Mouse (Mus musculus) T-helper 1 cell (primary cell): ENCODE results near the gene C1ql3.

Experiments used
- in situ Hi-C: fragments of 300-600 bp; cut with MboI, MseI; formaldehyde crosslinking; loops from one replicate; pipeline ENCODE4 v1.15.1; 2025; ENCODE audit warnings: high pct_unique_total_duplicates

Gene C1ql3

GRCm38 (mm10) chr2:13011472-13011871 lies at the start of gene C1ql3:
Gene C1ql3 (minus strand): TSS chr2:13011806.
- in situ Hi-C loops: no loop called here

GRCm38 (mm10) chr2:13060426-13061170 lies 49.0 kb upstream of the C1ql3 start:
- in situ Hi-C loops: no loop called here

- in situ Hi-C loops: no loop called here
These were observed 37.0 kb upstream of the C1ql3 start for GRCm38 (mm10) chr2:13048649-13049048.

- in situ Hi-C loops: no loop called here
These were observed 32.9 kb upstream of the C1ql3 start for GRCm38 (mm10) chr2:13044555-13044954.

- in situ Hi-C loops: no loop called here
These were observed 28.2 kb upstream of the C1ql3 start for GRCm38 (mm10) chr2:13039785-13040184.

GRCm38 (mm10) chr2:13038772-13039171 lies 27.2 kb upstream of the C1ql3 start:
- in situ Hi-C loops: no loop called here

GRCm38 (mm10) chr2:13018861-13019260 lies 7.3 kb upstream of the C1ql3 start:
- in situ Hi-C loops: no loop called here

GRCm38 (mm10) chr2:13018382-13018781 lies 6.8 kb upstream of the C1ql3 start:
- in situ Hi-C loops: no loop called here

GRCm38 (mm10) chr2:13011973-13012372 lies 367 bp upstream of the C1ql3 start:
- in situ Hi-C loops: no loop called here

- in situ Hi-C loops: no loop called here
These were observed 905 bp downstream of the C1ql3 start for GRCm38 (mm10) chr2:13010460-13011341.

- in situ Hi-C loops: no loop called here
These were observed 1.6 kb downstream of the C1ql3 start for GRCm38 (mm10) chr2:13010030-13010459.

- in situ Hi-C loops: no loop called here
These were observed 2.2 kb downstream of the C1ql3 start for GRCm38 (mm10) chr2:13009261-13009972.

- in situ Hi-C loops: no loop called here
These were observed 3.2 kb downstream of the C1ql3 start for GRCm38 (mm10) chr2:13008433-13008832.

- in situ Hi-C loops: loop anchor here (5.0 kb wide), 1 partner anchor 73 kb away; no protein-coding TSS in a partner anchor
These were observed 11.6 kb downstream of the C1ql3 start for GRCm38 (mm10) chr2:13000026-13000425.

GRCm38 (mm10) chr2:12984901-12985732 lies 26.5 kb downstream of the C1ql3 start:
- in situ Hi-C loops: no loop called here

- in situ Hi-C loops: no loop called here
These were observed 32.8 kb downstream of the C1ql3 start for GRCm38 (mm10) chr2:12978771-12979170.

GRCm38 (mm10) chr2:12977367-12977766 lies 34.2 kb downstream of the C1ql3 start:
- in situ Hi-C loops: no loop called here

- in situ Hi-C loops: no loop called here
These were observed 37.9 kb downstream of the C1ql3 start for GRCm38 (mm10) chr2:12973752-12974151.

- in situ Hi-C loops: no loop called here
These were observed 41.4 kb downstream of the C1ql3 start for GRCm38 (mm10) chr2:12970049-12970724.

GRCm38 (mm10) chr2:12956703-12957424 lies 54.7 kb downstream of the C1ql3 start:
- in situ Hi-C loops: no loop called here
